Mouse (Mus musculus) E14TG2a.4 (cell line): ENCODE measurements around the gene Sun1.

Source experiments
- H3K27me3 ChIP-seq: 2 replicates; pipeline ENCODE4 v1.6.1; 2014; ENCODE audit warnings: low read length, control low read depth; ENCODE audit not compliant: insufficient read depth
- H3K36me3 ChIP-seq: 2 replicates; pipeline ENCODE4 v1.6.1; 2014; ENCODE audit warnings: low read length, control low read depth; ENCODE audit not compliant: insufficient read depth
- H3K4me1 ChIP-seq: replicated peaks from 2 replicates; pipeline ENCODE4 v1.6.1; 2014; ENCODE audit warnings: low read depth, low read length, control low read depth
- H3K4me3 ChIP-seq: replicated peaks from 2 replicates; pipeline ENCODE4 v1.5.1; 2014; ENCODE audit warnings: mild to moderate bottlenecking, low read length
- H3K9me3 ChIP-seq: 2 replicates; pipeline ENCODE4 v1.6.1; 2014; ENCODE audit warnings: low read length, control low read depth
- CTCF ChIP-seq: conservative IDR thresholded peaks from 2 replicates; pipeline ENCODE4 v1.5.1; 2014; ENCODE audit warnings: low read length
- NANOG ChIP-seq: IDR thresholded peaks from 2 replicates; pipeline ENCODE4 v1.6.1; 2014; ENCODE audit warnings: borderline replicate concordance, low read length, mixed read lengths
- POU5F1 ChIP-seq: IDR thresholded peaks from 2 replicates; pipeline ENCODE4 v1.6.1; 2014; ENCODE audit warnings: low read length, borderline replicate concordance

Sun1 gene

GRCm38 (mm10) chr5:139281373-139282112, 81.1 kb downstream of the Sun1 start:
- Histone ChIP-seq H3K9me3 (no peaks in the 10 kb centered on the region), H3K4me1 (peaks cover 76% of the 10 kb centered on the region), H3K36me3 (peaks cover 70% of the 10 kb centered on the region), H3K27me3 (no peaks in the 10 kb centered on the region), H3K4me3 (no peak overlapping the region)
- TF ChIP-seq POU5F1 (no peak), NANOG (no peak), CTCF (no peak)

DNA sequence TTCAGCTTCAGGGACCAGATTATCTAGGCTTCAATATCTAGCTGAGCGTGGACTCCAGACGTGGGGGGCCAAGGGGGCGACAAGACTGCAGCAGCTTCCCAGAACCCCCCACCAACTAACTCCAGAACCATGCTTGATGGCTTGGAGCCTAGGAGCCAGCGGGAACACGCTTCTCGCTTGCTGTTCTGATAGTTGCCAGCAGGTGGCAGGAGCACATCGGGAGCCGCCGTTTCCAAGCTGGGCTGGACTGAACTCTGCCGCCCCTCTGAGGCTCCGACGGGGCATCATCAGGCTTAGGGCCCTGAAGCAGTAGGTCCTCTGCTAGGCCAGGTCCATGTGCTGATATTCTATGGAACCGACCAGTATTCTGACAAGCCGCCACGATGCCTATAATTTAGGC, 81.8 kb downstream of the Sun1 start:
- no peak for TF ChIP-seq NANOG
- TF ChIP-seq CTCF = peak; percentile 76
- TF ChIP-seq POU5F1 = no peak
- no peaks in the 10 kb centered on the region for H3K27me3 ChIP-seq
- no peak overlapping the region for H3K4me3 ChIP-seq
- H3K9me3 ChIP-seq = peaks cover 2% of the 10 kb centered on the region; the same call in 1 of the 2 replicates
- H3K36me3 ChIP-seq = peaks cover 70% of the 10 kb centered on the region
- peaks cover 82% of the 10 kb centered on the region for H3K4me1 ChIP-seq

DNA sequence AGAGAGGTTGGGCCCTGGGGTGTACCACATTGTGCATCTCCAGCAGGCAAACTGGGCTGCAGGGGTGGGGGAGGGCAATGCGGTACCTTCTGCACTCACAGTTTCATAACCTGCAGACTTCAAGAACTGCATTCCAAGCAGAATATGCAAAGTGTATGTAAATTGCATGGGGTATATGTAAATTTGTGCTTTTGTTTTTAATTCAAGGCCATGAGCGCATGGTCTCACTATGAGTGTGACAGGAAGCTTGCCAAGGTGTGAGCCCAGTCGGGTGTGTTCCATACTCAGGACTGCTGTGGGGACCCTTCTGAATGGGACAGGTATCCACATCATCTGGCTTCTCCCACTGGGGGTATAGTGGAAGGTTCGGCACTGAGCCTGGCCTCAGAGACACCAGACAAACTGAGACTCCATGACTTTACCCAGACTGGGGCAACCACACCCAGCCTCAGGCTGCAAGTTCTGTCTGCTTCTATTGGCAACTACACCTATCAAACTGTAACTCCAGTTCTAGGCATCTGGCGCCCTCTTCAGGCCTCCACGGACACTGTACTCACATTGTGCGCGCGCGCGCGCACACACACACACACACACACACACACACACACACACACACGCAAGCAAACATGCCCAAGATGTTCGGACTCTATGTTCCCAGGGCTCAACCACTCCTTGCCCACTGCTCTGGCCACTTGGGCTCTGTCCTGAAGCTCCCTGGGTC, 83.2 kb downstream of the Sun1 start:
- TF ChIP-seq CTCF (no peak; the same call in 1 of the 2 replicates), POU5F1 (no peak), NANOG (no peak)
- Histone ChIP-seq H3K9me3 (peaks cover 16% of the 10 kb centered on the region), H3K4me3 (no peak overlapping the region), H3K27me3 (no peaks in the 10 kb centered on the region), H3K36me3 (peaks cover 77% of the 10 kb centered on the region), H3K4me1 (peaks cover 85% of the 10 kb centered on the region)

DNA sequence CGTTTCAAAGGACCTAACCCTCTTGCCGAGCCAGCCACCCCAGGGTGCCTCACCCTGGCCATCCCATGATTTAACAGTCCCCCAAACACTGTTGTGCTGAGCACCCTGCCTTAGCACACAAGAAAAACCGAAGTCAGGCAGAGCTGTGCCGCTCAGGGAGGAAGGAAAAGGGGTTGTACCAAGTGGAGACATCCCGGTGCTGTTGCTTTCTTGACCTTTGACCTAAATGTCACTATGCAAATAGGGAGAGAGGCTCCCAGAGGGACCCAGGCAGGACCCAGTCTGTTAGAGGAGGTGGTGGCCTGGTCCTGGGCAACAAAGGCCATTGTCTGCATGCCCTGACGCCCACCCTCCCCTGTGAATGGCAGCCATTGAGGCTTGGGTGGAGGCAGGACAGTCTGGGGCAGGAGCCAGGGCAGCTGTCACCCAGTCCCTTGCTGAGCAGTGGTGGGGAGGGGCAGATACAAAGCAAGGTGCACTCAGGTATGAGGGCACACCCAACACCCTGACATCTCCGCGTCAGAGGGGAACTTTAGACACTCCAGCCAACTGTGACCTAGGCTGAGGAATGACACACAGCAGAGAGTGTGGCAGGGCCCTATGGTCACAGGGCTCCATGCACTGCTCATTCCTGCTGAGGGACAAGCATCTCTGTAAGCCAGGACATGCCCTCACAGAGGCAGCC, 85.1 kb downstream of the Sun1 start:
- H3K4me1 ChIP-seq = peaks cover 74% of the 10 kb centered on the region
- peaks cover 74% of the 10 kb centered on the region for H3K36me3 ChIP-seq

GRCm38 (mm10) chr5:139286142-139286941, 85.9 kb downstream of the Sun1 start:
- Histone ChIP-seq H3K27me3 (no peaks in the 10 kb centered on the region), H3K4me3 (no peak overlapping the region; the same call in 1 of the 2 replicates), H3K36me3 (peaks cover 74% of the 10 kb centered on the region), H3K4me1 (peaks cover 74% of the 10 kb centered on the region), H3K9me3 (peaks cover 16% of the 10 kb centered on the region)
- TF ChIP-seq NANOG (no peak), CTCF (no peak), POU5F1 (no peak)

More for the DNA sequence above, 85.1 kb downstream of the Sun1 start:
- H3K4me3 ChIP-seq = no peak overlapping the region; the same call in 1 of the 2 replicates
- no peaks in the 10 kb centered on the region for H3K27me3 ChIP-seq
- H3K9me3 ChIP-seq = peaks cover 16% of the 10 kb centered on the region
- no peak for TF ChIP-seq CTCF
- TF ChIP-seq NANOG = no peak

DNA sequence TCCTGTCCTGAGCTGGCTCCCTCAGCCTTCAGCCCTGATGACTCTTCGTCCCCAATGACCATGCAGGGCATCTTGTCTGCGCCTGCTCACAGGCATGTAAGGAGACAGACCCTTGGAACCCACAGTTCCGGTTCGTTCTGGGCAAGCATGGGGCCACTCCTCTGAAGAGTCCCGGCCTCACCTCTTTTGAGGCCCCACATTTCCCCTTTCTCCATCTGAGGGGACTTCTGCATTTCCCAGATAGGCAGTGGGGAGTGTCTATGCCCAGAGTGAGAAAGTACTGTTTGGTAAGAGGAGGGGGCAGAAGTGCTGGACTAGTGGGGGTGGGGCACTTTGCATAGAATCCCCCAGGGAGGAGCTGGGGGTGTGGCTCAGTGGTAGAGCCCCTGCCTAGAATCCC, 86.7 kb downstream of the Sun1 start:
- Histone ChIP-seq H3K27me3 (no peaks in the 10 kb centered on the region), H3K4me3 (no peak overlapping the region), H3K36me3 (peaks cover 79% of the 10 kb centered on the region), H3K9me3 (peaks cover 16% of the 10 kb centered on the region), H3K4me1 (peaks cover 75% of the 10 kb centered on the region)
- no peak for TF ChIP-seq POU5F1
- TF ChIP-seq NANOG = no peak
- TF ChIP-seq CTCF = no peak

DNA sequence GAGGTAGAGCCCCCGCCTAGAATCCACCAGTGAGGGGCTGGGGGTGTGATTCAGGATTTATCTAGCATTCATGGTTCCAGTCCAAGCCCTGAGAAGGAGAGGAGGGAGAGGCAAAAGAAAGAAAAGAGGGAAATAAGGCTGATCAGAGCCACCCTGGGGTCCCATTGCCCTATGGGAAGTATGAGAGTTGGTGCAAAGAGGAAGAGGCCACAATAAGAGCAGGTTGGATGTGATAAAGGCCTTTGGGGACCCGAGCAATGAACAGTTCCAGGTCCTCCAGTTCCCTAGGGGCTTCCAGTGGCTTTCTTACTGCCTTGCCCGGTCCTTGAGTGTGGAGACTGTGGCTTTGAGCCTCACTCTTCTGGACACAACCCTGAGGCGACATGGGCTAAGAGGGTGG, 87.3 kb downstream of the Sun1 start:
- Histone ChIP-seq H3K27me3 (no peaks in the 10 kb centered on the region), H3K36me3 (peaks cover 78% of the 10 kb centered on the region), H3K4me1 (peaks cover 76% of the 10 kb centered on the region), H3K9me3 (peaks cover 16% of the 10 kb centered on the region), H3K4me3 (no peak overlapping the region)
- TF ChIP-seq POU5F1 = no peak
- no peak for TF ChIP-seq NANOG
- no peak for TF ChIP-seq CTCF

GRCm38 (mm10) chr5:139288591-139288990, 88.2 kb downstream of the Sun1 start:
- Histone ChIP-seq H3K27me3 (no peaks in the 10 kb centered on the region), H3K4me3 (no peak overlapping the region), H3K4me1 (peaks cover 76% of the 10 kb centered on the region), H3K9me3 (peaks cover 16% of the 10 kb centered on the region), H3K36me3 (peaks cover 84% of the 10 kb centered on the region)
- TF ChIP-seq NANOG (no peak), CTCF (no peak), POU5F1 (no peak)
